Comparison of ENCODE assay signal across 7 mouse cellular contexts in the genomic region with DNA sequence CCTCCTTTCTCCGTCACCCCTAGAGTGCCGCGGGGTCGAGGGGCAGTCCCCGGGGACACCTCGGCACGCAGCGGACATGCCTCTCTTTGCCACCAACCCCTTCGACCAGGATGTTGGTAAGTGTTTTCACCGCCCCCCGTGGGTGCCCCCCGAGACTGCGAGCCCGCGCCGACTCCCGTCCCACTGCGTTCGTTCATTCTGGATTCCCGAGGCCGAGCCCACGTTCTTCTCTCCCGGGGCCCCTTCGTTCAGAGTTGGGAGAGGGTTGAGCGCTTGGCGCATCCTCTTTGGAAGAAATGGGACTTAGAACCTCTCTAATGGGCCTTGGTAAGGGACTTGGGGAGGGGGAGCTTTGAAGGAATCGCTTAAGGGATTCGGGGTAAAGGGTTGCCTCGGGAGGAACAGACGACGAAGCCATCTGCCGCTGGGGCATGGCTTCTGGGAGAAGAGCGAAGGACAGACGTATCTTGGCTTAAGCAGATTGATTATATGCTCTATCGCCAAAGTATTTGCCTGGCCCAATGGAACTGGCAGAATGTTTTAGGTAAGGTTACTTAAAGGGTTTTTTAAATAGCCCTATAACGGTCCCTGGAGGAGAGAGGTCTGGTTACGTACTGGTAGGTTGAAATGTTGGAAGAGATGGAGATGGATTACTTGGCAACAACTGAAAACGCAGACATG. TPM values are rescaled to one million over a fixed set of nuclear protein-coding genes. Genes with fewer than 3 reads are reported as not detected.
DNase-seq lines count a peak whose midpoint lies in the region; ATAC-seq and TF ChIP-seq lines count a peak whose summit lies in the region.

No protein-coding gene starts in this region.

- no peaks in the 10 kb centered on the region for H3K27me3 ChIP-seq in thymus, adult 2 months (ENCODE audit: control insufficient read depth, insufficient read depth, low read length)
- H3K27me3 ChIP-seq in embryonic facial prominence, embryonic 14.5 days (replicated peaks; ENCODE audit: control insufficient read depth, insufficient read depth, low read length): no peaks in the 10 kb centered on the region
- no peaks in the 10 kb centered on the region for H3K27me3 ChIP-seq in limb, embryonic 11.5 days (ENCODE audit: control insufficient read depth, insufficient read depth, low read length)
- H3K27me3 ChIP-seq in myocyte (ENCODE audit: control insufficient read depth, insufficient read depth, insufficient read length): no peaks in the 10 kb centered on the region

- H3K36me3 ChIP-seq in thymus, adult 2 months (ENCODE audit: control insufficient read depth, insufficient read depth, low read length): no peaks in the 10 kb centered on the region
- no peaks in the 10 kb centered on the region for H3K36me3 ChIP-seq in embryonic facial prominence, embryonic 14.5 days (ENCODE audit: control insufficient read depth, insufficient read depth, low read length)
- no peaks in the 10 kb centered on the region for H3K36me3 ChIP-seq in limb, embryonic 11.5 days (ENCODE audit: control insufficient read depth, insufficient read depth, low read length)
- no peaks in the 10 kb centered on the region for H3K36me3 ChIP-seq in myocyte (ENCODE audit: control insufficient read depth, insufficient read depth)

- peak overlapping the region; percentile 92 for H3ac ChIP-seq in myocyte (ENCODE audit: control insufficient read depth, insufficient read length)

- no peaks in the 10 kb centered on the region for H3K9me3 ChIP-seq in embryonic facial prominence, embryonic 14.5 days (ENCODE audit: control insufficient read depth, low read length)
- H3K9me3 ChIP-seq in limb, embryonic 11.5 days (ENCODE audit: control insufficient read depth, low read length): no peaks in the 10 kb centered on the region

- H3K4me1 ChIP-seq in thymus, adult 2 months (replicated peaks; ENCODE audit: control insufficient read depth, insufficient read depth, low read length): peaks cover 6% of the 10 kb centered on the region
- H3K4me1 ChIP-seq in embryonic facial prominence, embryonic 14.5 days (ENCODE audit: control insufficient read depth, insufficient read depth, low read length): peaks cover 17% of the 10 kb centered on the region
- 0 out of 2 replicates have a peak, but pooled peaks cover 12% of the 10 kb centered on the region for H3K4me1 ChIP-seq in limb, embryonic 11.5 days (ENCODE audit: control insufficient read depth, insufficient read depth, low read length)

- no peak for TF ChIP-seq POLR2A in thymus, adult 2 months (IDR thresholded peaks at IDR 0.05; ENCODE audit: control insufficient read depth, extremely low read depth, insufficient read depth, low read length, poor library complexity)
- no peak for TF ChIP-seq POLR2A in myocyte (IDR thresholded peaks at IDR 0.05; ENCODE audit: insufficient read length, low read depth)

- peak overlapping the region; percentile 92 for H3K9ac ChIP-seq in embryonic facial prominence, embryonic 14.5 days (ENCODE audit: low read depth, low read length)
- H3K9ac ChIP-seq in limb, embryonic 11.5 days (ENCODE audit: low read length): peak overlapping the region; percentile 85

- peak overlapping the region; percentile 60 for H3K4me2 ChIP-seq in embryonic facial prominence, embryonic 14.5 days (ENCODE audit: low read depth, low read length)
- H3K4me2 ChIP-seq in limb, embryonic 11.5 days (ENCODE audit: low read depth, severe bottlenecking): peak overlapping the region; percentile 72
- peak overlapping the region; percentile 96 for H3K4me2 ChIP-seq in myocyte (ENCODE audit: low read depth)

- WGBS in thymus, adult 2 months: 1% methylated on average over 38 of the region's 38 CpGs
- under 1% methylated on average over 32 of the region's 38 CpGs for WGBS in embryonic facial prominence, embryonic 14.5 days
- WGBS in limb, embryonic 11.5 days: under 1% methylated on average over 38 of the region's 38 CpGs

- DNase-seq in thymus, adult 2 months: no peak
- no peak for DNase-seq in thymus, postnatal 0 days (ENCODE audit: low spot score)
- peak; percentile 27 for DNase-seq in embryonic facial prominence, embryonic 14.5 days (ENCODE audit: low spot score)
- DNase-seq in limb, embryonic 11.5 days (ENCODE audit: low spot score): no peak
- no peak for DNase-seq in B cell, adult 2 months
- no peak for DNase-seq in cerebellum, adult 9-10 months

- H3K4me3 ChIP-seq in thymus, adult 2 months (ENCODE audit: control insufficient read depth, insufficient read depth, low read length): peak overlapping the region; percentile 81
- peak overlapping the region; percentile 76 for H3K4me3 ChIP-seq in embryonic facial prominence, embryonic 14.5 days (ENCODE audit: low read depth, low read length)
- peak overlapping the region; percentile 71 for H3K4me3 ChIP-seq in limb, embryonic 11.5 days (ENCODE audit: low read depth, low read length)
- H3K4me3 ChIP-seq in myocyte: peak overlapping the region; percentile 96

- TF ChIP-seq CTCF in thymus, adult 2 months (IDR thresholded peaks at IDR 0.05; ENCODE audit: borderline replicate concordance, control insufficient read depth, extremely low read depth, insufficient read depth, low read length, poor library complexity): no peak

- ATAC-seq in embryonic facial prominence, embryonic 14.5 days (ENCODE audit: low read depth): peak; percentile 31
- no peak for ATAC-seq in limb, embryonic 11.5 days (ENCODE audit: insufficient number of reproducible peaks, low FRiP score, low TSS enrichment, low read depth)

- H3K27ac ChIP-seq in thymus, adult 2 months (ENCODE audit: control insufficient read depth, insufficient read depth, low read length): peak overlapping the region; percentile 39
- peak overlapping the region; percentile 92 for H3K27ac ChIP-seq in embryonic facial prominence, embryonic 14.5 days (replicated peaks; ENCODE audit: low read depth, low read length)
- H3K27ac ChIP-seq in limb, embryonic 11.5 days (replicated peaks; ENCODE audit: low read depth, low read length): peak overlapping the region; percentile 84

- H3K79me2 ChIP-seq in myocyte (ENCODE audit: control insufficient read depth, insufficient read depth): peaks cover 53% of the 10 kb centered on the region

TF ChIP-seq in myocyte, 11 proteins besides CTCF, POLR2A, EP300 and RAD21:
- TF ChIP-seq MYOG (IDR thresholded peaks at IDR 0.05; ENCODE audit: control insufficient read depth in 1 of 3, insufficient read depth in 1 of 3, insufficient read length in 2 of 3, low read depth in 2 of 3): no peak
- no peak for TF ChIP-seq SRF (IDR thresholded peaks at IDR 0.05; ENCODE audit: control insufficient read depth, insufficient read length, low read depth)
- TF ChIP-seq MYOD1 (IDR thresholded peaks at IDR 0.05; ENCODE audit: control insufficient read depth in 1 of 3, insufficient read length in 2 of 3, low read depth in 2 of 3): no peak
- TF ChIP-seq REST (IDR thresholded peaks at IDR 0.05; ENCODE audit: insufficient read depth, insufficient read length): no peak
- TF ChIP-seq CEBPB (IDR thresholded peaks at IDR 0.05; ENCODE audit: insufficient read depth, poor library complexity, severe bottlenecking): no peak
- TF ChIP-seq USF1 (IDR thresholded peaks at IDR 0.05; ENCODE audit: low read depth): no peak
- no peak for TF ChIP-seq TCF3 (IDR thresholded peaks at IDR 0.05; ENCODE audit: insufficient read length, low read depth)
- no peak for TF ChIP-seq POLR2AphosphoS2 (IDR thresholded peaks at IDR 0.05; ENCODE audit: insufficient read length, low read depth)
- no peak for TF ChIP-seq TCF12 (IDR thresholded peaks at IDR 0.05; ENCODE audit: insufficient read depth, poor library complexity, severe bottlenecking)
- TF ChIP-seq E2F4 (IDR thresholded peaks at IDR 0.05; ENCODE audit: insufficient read depth): no peak
- TF ChIP-seq MAX (IDR thresholded peaks at IDR 0.05; ENCODE audit: low read depth): no peak

RNA-seq across cellular contexts. Expression of gene Stam, which starts 0.5 kb away (rescaled TPM):
- polyA plus RNA-seq in thymus, adult 2 months (2012; rRNA removed): 18.7 and 21.1 TPM in 2 replicates
- 39.2 and 41.4 TPM in 2 replicates for polyA plus RNA-seq in thymus, postnatal 0 days (2015; fragmentation: Nextera tagmentation; extraction: Ambion mirVana)
- 71.0 and 73.4 TPM in 2 replicates for polyA plus RNA-seq in embryonic facial prominence, embryonic 14.5 days (2014; fragmentation: Nextera tagmentation; extraction: Ambion mirVana)
- 83.0 and 86.8 TPM in 2 replicates for polyA plus RNA-seq in limb, embryonic 11.5 days (2014; fragmentation: Nextera tagmentation; extraction: Ambion mirVana)
- 31.9 TPM for polyA plus RNA-seq in myocyte (2012; fragmentation: generic; extraction: Trizol)

RNA-seq across cellular contexts. Expression of gene Hacd1, which starts 18.4 kb away (rescaled TPM):
- polyA plus RNA-seq in thymus, adult 2 months (2012; rRNA removed): 20.7 and 24.2 TPM in 2 replicates
- polyA plus RNA-seq in thymus, postnatal 0 days (2015; fragmentation: Nextera tagmentation; extraction: Ambion mirVana): 45.0 and 49.2 TPM in 2 replicates
- polyA plus RNA-seq in embryonic facial prominence, embryonic 14.5 days (2014; fragmentation: Nextera tagmentation; extraction: Ambion mirVana): 101 and 111 TPM in 2 replicates
- polyA plus RNA-seq in limb, embryonic 11.5 days (2014; fragmentation: Nextera tagmentation; extraction: Ambion mirVana): 41.6 and 42.6 TPM in 2 replicates
- 254 TPM for polyA plus RNA-seq in myocyte (2012; fragmentation: generic; extraction: Trizol)

Comparison
In these comparisons a context has a peak if more than half of its experiments do, and no peak if none do; other contexts are left out.
1. H3K27ac ChIP-seq: peak in every context shown above with its lines; median percentile 92 in embryonic facial prominence, embryonic 14.5 days; 84 in limb, embryonic 11.5 days; 39 in thymus, adult 2 months.